ENCODE assay signal across 10 mouse cellular contexts in the genomic region with DNA sequence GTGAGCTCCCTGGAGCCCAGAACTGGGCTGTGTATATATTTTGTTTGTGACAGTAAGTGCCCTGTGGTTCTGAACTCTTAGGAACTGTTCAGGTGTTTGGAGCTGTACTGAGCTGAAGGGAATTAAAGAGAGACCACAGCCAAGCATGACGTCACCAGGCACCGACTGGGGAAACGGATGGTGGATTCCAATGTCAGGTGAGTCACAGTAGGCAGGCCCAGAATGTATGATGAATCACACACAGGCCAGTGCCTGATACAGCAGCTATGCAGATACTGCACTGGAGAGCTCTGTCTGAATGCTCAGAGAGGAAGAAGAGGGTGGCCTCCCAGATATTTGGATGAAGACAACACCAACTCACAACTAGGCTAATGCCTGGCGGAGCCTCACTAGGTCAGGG. TPM values are rescaled to one million over a fixed set of nuclear protein-coding genes. Genes with fewer than 3 reads are reported as not detected.
DNase-seq lines count a peak whose midpoint lies in the region; TF ChIP-seq lines count a peak whose summit lies in the region.
"Had no signal": no experiment of that assay in that cellular context is flagged by ENCODE, and none has a peak within 500 bp of the region (broad histone marks: within the 10 kb centered on the region; RNA-seq: fewer than 3 reads in every experiment).

No protein-coding gene starts in this region.

- no peak overlapping the region for H3K4me3 ChIP-seq in CH12.LX (replicated peaks in 1 of 3; ENCODE audit: low read depth in 2 of 3, low read length in 2 of 3, poor library complexity in 1 of 3)
- H3K4me3 ChIP-seq: embryonic facial prominence, embryonic 13.5 days; midbrain, embryonic 13.5 days had no signal

- H3K4me1 ChIP-seq in CH12.LX (ENCODE audit: control insufficient read depth in 1 of 2, insufficient read depth in 2 of 2) = peaks cover 0 to 6% of the 10 kb centered on the region in 2 experiments; a peak in 2 of 4 replicates
- H3K4me1 ChIP-seq: embryonic facial prominence, embryonic 13.5 days; midbrain, embryonic 13.5 days had no signal

- no peak for TF ChIP-seq POLR2A in CH12.LX (IDR thresholded peaks at IDR 0.05; ENCODE audit: low read depth, low read length)

- intact Hi-C loops in left cerebral cortex, postnatal 25 days (cut with DNase I) = no loop called here

- H3K9me3 ChIP-seq in CH12.LX (replicated peaks; ENCODE audit: low read length) = peaks cover 2% of the 10 kb centered on the region
- H3K9me3 ChIP-seq: embryonic facial prominence, embryonic 13.5 days; midbrain, embryonic 13.5 days had no signal

- H3K79me2 ChIP-seq in CH12.LX (replicated peaks; ENCODE audit: control insufficient read depth, extremely low read depth, insufficient read depth, poor library complexity, severe bottlenecking) = no peaks in the 10 kb centered on the region

- no peak overlapping the region for H3K9ac ChIP-seq in CH12.LX (ENCODE audit: insufficient read depth, low read depth)
- H3K9ac ChIP-seq: embryonic facial prominence, embryonic 13.5 days; midbrain, embryonic 13.5 days had no signal

- TF ChIP-seq EP300 in CH12.LX (IDR thresholded peaks at IDR 0.05; ENCODE audit: low read length) = no peak

- no peak for TF ChIP-seq CTCF in CH12.LX (conservative IDR thresholded peaks at IDR 0.05 in 1 of 2, IDR thresholded peaks at IDR 0.05 in 1 of 2; ENCODE audit: low read depth in 2 of 2, low read length in 2 of 2)

- H3K4me2 ChIP-seq in CH12.LX (ENCODE audit: insufficient read depth, low read depth, poor library complexity, severe bottlenecking) = no peak overlapping the region
- H3K4me2 ChIP-seq: embryonic facial prominence, embryonic 13.5 days; midbrain, embryonic 13.5 days had no signal

- H3K27ac ChIP-seq in CH12.LX (ENCODE audit: insufficient read depth, low read depth) = no peak overlapping the region
- H3K27ac ChIP-seq: embryonic facial prominence, embryonic 13.5 days; midbrain, embryonic 13.5 days had no signal

- no peaks in the 10 kb centered on the region for H3K36me3 ChIP-seq in CH12.LX (replicated peaks in 1 of 2; ENCODE audit: control insufficient read depth in 1 of 2, insufficient read depth in 1 of 2, low read length in 1 of 2)
- H3K36me3 ChIP-seq: embryonic facial prominence, embryonic 13.5 days; midbrain, embryonic 13.5 days had no signal

- peaks cover 29% of the 10 kb centered on the region for H3K27me3 ChIP-seq in CH12.LX (replicated peaks)
- H3K27me3 ChIP-seq: embryonic facial prominence, embryonic 13.5 days; midbrain, embryonic 13.5 days had no signal

- peak; percentile 22 to 32 for DNase-seq in layer of hippocampus, adult 8-10 months (ENCODE audit: low spot score in 2 of 2)
- no peak for DNase-seq in layer of hippocampus, adult 9-10 months (ENCODE audit: low spot score)
- DNase-seq in CH12.LX (ENCODE audit: extremely low read depth) = peak; percentile 31
- peak; percentile 86 for DNase-seq in adrenal gland, adult 2 months
- DNase-seq in left cerebral cortex, postnatal 25 days (ENCODE audit: low spot score in 2 of 2) = peak; percentile 18 to 67
- no peak for DNase-seq in B cell, adult 2 months
- no peak for DNase-seq in kidney, adult 9 months
- no peak for DNase-seq in frontal cortex, postnatal 25 days (ENCODE audit: low spot score in 2 of 2)

- TF ChIP-seq RAD21 in CH12.LX (IDR thresholded peaks at IDR 0.05; ENCODE audit: low read depth, low read length) = no peak

- in situ Hi-C loops in CH12.LX (cut with MboI; ENCODE audit: low pct_ligation_motif_present, low pct_unique_long_range_greater_than_20kb, low sequenced_read_pairs) = no loop called here

- dilution Hi-C loops in CH12.LX (cut with MboI; ENCODE audit: extremely low pct_ligation_motif_present, extremely low pct_unique_long_range_greater_than_20kb, low sequenced_read_pairs) = no loop called here

TF ChIP-seq in CH12.LX, 34 proteins besides CTCF, POLR2A, EP300 and RAD21:
- TF ChIP-seq USF1 (IDR thresholded peaks at IDR 0.05; ENCODE audit: low read depth, low read length) = no peak

RNA-seq across cellular contexts. Expression of gene Fam136a, which starts 46.6 kb away (rescaled TPM):
- 10 to 100 TPM; 24.4 to 27.8 (median 27.3) TPM for total RNA-seq in layer of hippocampus, adult 8-10 months (2022)
- total RNA-seq in CH12.LX (2012; rRNA removed) (152 and 200 TPM in 2 replicates), CH12.LX (2014; rRNA removed) (339 and 378 TPM in 2 replicates)
- polyA plus RNA-seq in CH12.LX (2012; ENCODE audit: insufficient read length, low read depth) = 160 and 179 TPM in 2 replicates
- 10 to 100 TPM; 62.6 to 73.7 TPM for total RNA-seq in adrenal gland, adult 2 months (2021)
- 43.9 and 48.7 TPM in 2 replicates for polyA plus RNA-seq in adrenal gland, adult 2 months (2012; rRNA removed)
- total RNA-seq in left cerebral cortex, postnatal 25 days (2021) = 10 to 100 TPM; 23.9 to 24.1 TPM

RNA-seq across cellular contexts. Expression of gene Snrpg, which starts 52.2 kb away (rescaled TPM):
- 10 to 100 TPM; 44.1 to 77.4 (median 71.6) TPM for total RNA-seq in layer of hippocampus, adult 8-10 months (2022)
- total RNA-seq in CH12.LX (2012; rRNA removed) (462 and 546 TPM in 2 replicates), CH12.LX (2014; rRNA removed) (137 and 146 TPM in 2 replicates)
- 408 and 446 TPM in 2 replicates for polyA plus RNA-seq in CH12.LX (2012; ENCODE audit: insufficient read length, low read depth)
- total RNA-seq in adrenal gland, adult 2 months (2021) = 100 to 1,000 TPM; 197 to 420 TPM
- polyA plus RNA-seq in adrenal gland, adult 2 months (2012; rRNA removed) = 38.8 and 52.2 TPM in 2 replicates
- total RNA-seq in left cerebral cortex, postnatal 25 days (2021) = 10 to 100 TPM; 58.9 to 62.2 TPM

Comparison
In these comparisons a context has a peak if more than half of its experiments do, and no peak if none do; other contexts are left out.
1. DNase-seq: peak in layer of hippocampus, adult 8-10 months (2 of 2), CH12.LX (single experiment), adrenal gland, adult 2 months (single experiment) and left cerebral cortex, postnatal 25 days (2 of 2); none in layer of hippocampus, adult 9-10 months (single experiment), B cell, adult 2 months (0 of 2), kidney, adult 9 months (single experiment) and frontal cortex, postnatal 25 days (0 of 2).